Mouse (Mus musculus): ENCODE measurements around the gene Cobl.

DNA sequence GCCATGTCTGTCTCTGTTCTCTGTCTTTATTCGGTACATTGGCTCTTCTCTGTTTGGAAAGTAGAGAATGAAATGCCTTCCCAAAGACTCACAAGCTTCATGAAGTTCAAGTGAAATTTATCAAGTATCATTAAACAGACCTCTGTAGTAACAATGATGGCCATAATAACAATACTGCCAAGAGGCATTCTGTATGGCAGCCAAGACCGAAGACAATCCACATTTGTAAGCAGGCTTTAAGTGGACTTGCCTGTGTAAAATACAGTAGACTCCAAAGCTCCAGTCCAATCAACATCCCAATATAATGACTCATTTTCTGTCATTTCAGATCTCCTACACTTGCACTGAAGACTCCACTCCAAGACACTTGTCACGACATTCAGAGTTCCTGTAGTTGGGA is 16.7 kb downstream of the Cobl start:
- TF ChIP-seq POLR2A (IDR thresholded peaks at IDR 0.05; ENCODE audit: insufficient read depth, low read depth, low read length): no peak
- no peak for TF ChIP-seq CTCF (IDR thresholded peaks at IDR 0.05)
- no peak for TF ChIP-seq EP300 (IDR thresholded peaks at IDR 0.05; ENCODE audit: insufficient read depth, low read depth, low read length)

Measured in heart, adult 2 months (tissue).